Mouse (Mus musculus) intestine, postnatal 0 days (tissue): ENCODE measurements around the gene Dnttip1. TPM values are rescaled to one million over a fixed set of nuclear protein-coding genes. Genes with fewer than 3 reads are reported as not detected.
A peak's percentile ranks its signal among the peaks of the same experiment; 100 is the strongest.
"Not testable (repeated sequence)": the region's sequence is repeated elsewhere in the genome, so short reads cannot be mapped to it uniquely, and the experiment has no call there.

Experiments
- ATAC-seq: fragments of 200-750 bp; cut with Nextera tagmentation; 2 replicates; pipeline ENCODE4 v1.8.0; 2017; ENCODE audit warnings: mild to moderate bottlenecking, moderate TSS enrichment, moderate library complexity
- H3K27ac ChIP-seq: fragments of 300-500 bp; sonication (generic); 2 replicates; pipeline ENCODE4 v1.5.1; 2014; ENCODE audit warnings: mild to moderate bottlenecking, low read depth, low read length, moderate library complexity
- H3K27me3 ChIP-seq: fragments of 300-500 bp; sonication (generic); replicated peaks from 2 replicates; pipeline ENCODE4 v1.6.1; 2014; ENCODE audit warnings: low read length, mixed read lengths; ENCODE audit not compliant: control insufficient read depth, insufficient read depth
- H3K36me3 ChIP-seq: fragments of 300-500 bp; sonication (generic); 2 replicates; pipeline ENCODE4 v1.6.1; 2014; ENCODE audit warnings: mild to moderate bottlenecking, moderate library complexity; ENCODE audit not compliant: control insufficient read depth, insufficient read depth
- H3K4me1 ChIP-seq: fragments of 300-500 bp; sonication (generic); replicated peaks from 2 replicates; pipeline ENCODE4 v1.6.1; 2014; ENCODE audit warnings: antibody characterized with exemption, low read length, mixed read lengths; ENCODE audit not compliant: control insufficient read depth, insufficient read depth
- H3K4me2 ChIP-seq: fragments of 300-500 bp; sonication (generic); replicated peaks from 2 replicates; pipeline ENCODE4 v1.6.1; 2014; ENCODE audit warnings: low read depth, mild to moderate bottlenecking, moderate library complexity
- H3K4me3 ChIP-seq: fragments of 300-500 bp; sonication (generic); 2 replicates; pipeline ENCODE4 v1.5.1; 2014; ENCODE audit warnings: low read depth, low read length
- H3K9ac ChIP-seq: fragments of 300-500 bp; sonication (generic); 2 replicates; pipeline ENCODE4 v1.6.1; 2014; ENCODE audit warnings: mild to moderate bottlenecking, low read depth, low read length
- H3K9me3 ChIP-seq: fragments of 300-500 bp; sonication (generic); 2 replicates; pipeline ENCODE4 v1.6.1; 2016; ENCODE audit warnings: mixed run types; ENCODE audit not compliant: control insufficient read depth
- CTCF ChIP-seq: sonication (generic); IDR thresholded peaks from 2 replicates; pipeline ENCODE4 v1.5.1; 2016; ENCODE audit warnings: low read depth, mild to moderate bottlenecking, control low read depth, antibody characterized with exemption, moderate library complexity
- WGBS: fragments of 180-500 bp; shearing (Covaris S2); extraction: QIAGEN DNeasy Blood & Tissue Kit; methylation state at CpG from one replicate; pipeline ENCODE4 v1.1.7; 2014; 5-methylcytosine and 5-hydroxymethylcytosine counted together
- polyA plus RNA-seq: library from polyadenylated mRNA; unstranded; fragments of >200 nt; fragmentation: Nextera tagmentation; extraction: Ambion mirVana; gene quantifications from 2 replicates; pipeline ENCODE4 v1.2.1, GENCODE M21; 2015

Gene Dnttip1
- polyA plus RNA-seq, 1 experiment from 2014 or later = 43.3 TPM

DNA sequence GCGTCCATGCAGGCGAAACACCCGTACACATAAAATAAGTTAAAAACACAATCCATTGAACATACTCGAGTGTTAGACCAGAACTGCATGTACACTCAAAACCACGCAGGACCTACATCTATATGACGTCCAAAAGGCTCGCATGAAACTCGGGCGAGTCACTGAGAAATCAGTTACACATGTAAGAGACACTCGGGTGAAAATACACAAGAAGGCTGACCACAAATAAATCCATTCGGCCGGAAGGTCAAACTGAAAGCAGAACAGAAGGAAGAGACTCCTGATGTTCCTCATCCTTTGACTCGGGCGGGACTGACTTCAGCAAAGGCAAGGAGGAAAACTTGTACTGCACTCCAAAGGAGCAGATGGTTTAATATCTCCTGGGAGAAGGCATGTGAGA is 39.8 kb upstream of the Dnttip1 start:
- ATAC-seq = no peak
- no peaks in the 10 kb centered on the region for H3K4me1 ChIP-seq
- no peak overlapping the region for H3K4me3 ChIP-seq
- 80% methylated on average over 14 of the region's 14 CpGs for WGBS
- no peak overlapping the region for H3K4me2 ChIP-seq
- no peaks in the 10 kb centered on the region for H3K9me3 ChIP-seq
- H3K27me3 ChIP-seq = no peaks in the 10 kb centered on the region
- H3K27ac ChIP-seq = peak overlapping the region; percentile 63
- TF ChIP-seq CTCF = no peak
- no peak overlapping the region for H3K9ac ChIP-seq
- H3K36me3 ChIP-seq = no peaks in the 10 kb centered on the region

DNA sequence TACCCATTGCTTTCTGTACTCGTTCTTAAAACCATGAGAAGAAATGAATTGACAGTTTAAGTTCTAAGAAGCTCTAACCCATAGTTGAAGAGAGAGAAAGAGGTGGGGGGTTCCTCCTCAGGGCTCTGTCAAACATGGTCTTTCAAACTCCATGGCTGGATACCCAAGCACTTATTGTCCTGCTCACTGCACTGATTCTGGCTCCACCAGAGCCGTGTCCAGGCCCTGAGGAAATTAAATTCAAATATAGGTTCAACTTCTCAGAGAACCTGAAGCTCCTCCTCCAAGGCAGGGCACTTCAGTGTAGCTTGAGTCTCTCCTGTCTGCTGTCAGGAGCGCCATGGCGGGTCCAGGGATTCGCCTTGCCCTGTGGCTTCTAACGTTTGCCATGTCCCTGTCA is 30.8 kb upstream of the Dnttip1 start, which contains the start of gene Spint5:
Spint5 (plus strand) TSS at position 301 of the 400 bp plus-strand sequence.
- no peak for TF ChIP-seq CTCF
- 73% methylated on average over 6 of the region's 6 CpGs for whole genome bisulfite sequencing
- Histone ChIP-seq H3K27me3 (no peaks in the 10 kb centered on the region), H3K9ac (no peak within 1 kb of the TSS), H3K27ac (no peak within 1 kb of the TSS), H3K36me3 (no peaks in the 10 kb centered on the region), H3K9me3 (no peaks in the 10 kb centered on the region), H3K4me1 (no peaks in the 10 kb centered on the region), H3K4me3 (no peak within 1 kb of the TSS), H3K4me2 (no peak within 1 kb of the TSS)
- ATAC-seq = no peak

DNA sequence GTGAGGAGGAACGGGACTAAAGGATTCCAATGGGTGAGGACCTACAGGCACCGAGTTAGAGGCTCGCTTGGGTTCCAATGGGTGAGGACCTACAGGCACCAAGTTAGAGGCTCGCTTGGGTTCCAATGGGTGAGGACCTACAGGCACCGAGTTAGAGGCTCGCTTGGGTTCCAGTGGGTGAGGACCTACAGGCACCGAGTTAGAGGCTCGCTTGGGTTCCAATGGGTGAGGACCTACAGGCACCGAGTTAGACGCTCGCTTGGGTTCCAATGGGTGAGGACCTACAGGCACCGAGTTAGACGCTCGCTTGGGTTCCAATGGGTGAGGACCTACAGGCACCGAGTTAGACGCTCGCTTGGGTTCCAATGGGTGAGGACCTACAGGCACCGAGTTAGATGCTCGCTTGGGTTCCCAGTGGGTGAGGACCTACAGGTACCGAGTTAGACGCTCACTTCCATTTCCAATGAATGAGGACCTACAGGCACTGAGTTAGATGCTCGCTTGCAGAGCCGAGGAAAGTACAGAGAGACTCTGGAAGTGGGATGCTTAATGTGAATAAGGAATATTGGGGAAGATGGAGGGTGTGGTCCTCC is 29.5 kb upstream of the Dnttip1 start:
- H3K36me3 ChIP-seq, H3K9me3 ChIP-seq, ATAC-seq, H3K4me2 ChIP-seq, H3K4me1 ChIP-seq, H3K9ac ChIP-seq, H3K4me3 ChIP-seq, H3K27me3 ChIP-seq, H3K27ac ChIP-seq: not testable (repeated sequence)
- 88% methylated on average over 20 of the region's 23 CpGs for WGBS

DNA sequence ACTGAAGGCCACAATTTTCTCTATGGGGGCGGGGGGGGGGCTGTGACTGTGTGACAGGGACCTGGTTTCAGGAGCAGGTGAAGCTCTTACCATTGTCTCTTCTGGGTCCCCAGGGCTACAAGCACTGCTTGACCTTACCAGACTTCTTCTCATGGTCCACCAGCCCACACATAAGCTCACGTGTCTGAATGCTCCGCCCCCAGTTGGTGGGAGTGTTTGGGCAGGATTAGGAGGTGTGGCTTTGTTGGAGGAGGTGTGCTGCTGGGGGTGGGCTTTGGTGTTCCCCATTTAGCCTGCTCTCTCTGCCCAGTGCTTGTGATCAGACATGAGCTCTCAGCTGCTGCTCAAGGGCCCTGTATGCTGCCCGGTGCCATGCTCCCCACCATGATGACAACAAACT is 22.5 kb upstream of the Dnttip1 start:
- ATAC-seq = no peak
- H3K4me3 ChIP-seq = no peak overlapping the region
- H3K27me3 ChIP-seq = no peaks in the 10 kb centered on the region
- H3K9ac ChIP-seq = no peak overlapping the region
- no peaks in the 10 kb centered on the region; the same call in 1 of the 2 replicates for H3K4me1 ChIP-seq
- H3K4me2 ChIP-seq = no peak overlapping the region
- H3K9me3 ChIP-seq = no peaks in the 10 kb centered on the region
- no peak for TF ChIP-seq CTCF
- H3K36me3 ChIP-seq = no peaks in the 10 kb centered on the region
- WGBS = 65% methylated on average over 4 of the region's 4 CpGs
- no peak overlapping the region for H3K27ac ChIP-seq

DNA sequence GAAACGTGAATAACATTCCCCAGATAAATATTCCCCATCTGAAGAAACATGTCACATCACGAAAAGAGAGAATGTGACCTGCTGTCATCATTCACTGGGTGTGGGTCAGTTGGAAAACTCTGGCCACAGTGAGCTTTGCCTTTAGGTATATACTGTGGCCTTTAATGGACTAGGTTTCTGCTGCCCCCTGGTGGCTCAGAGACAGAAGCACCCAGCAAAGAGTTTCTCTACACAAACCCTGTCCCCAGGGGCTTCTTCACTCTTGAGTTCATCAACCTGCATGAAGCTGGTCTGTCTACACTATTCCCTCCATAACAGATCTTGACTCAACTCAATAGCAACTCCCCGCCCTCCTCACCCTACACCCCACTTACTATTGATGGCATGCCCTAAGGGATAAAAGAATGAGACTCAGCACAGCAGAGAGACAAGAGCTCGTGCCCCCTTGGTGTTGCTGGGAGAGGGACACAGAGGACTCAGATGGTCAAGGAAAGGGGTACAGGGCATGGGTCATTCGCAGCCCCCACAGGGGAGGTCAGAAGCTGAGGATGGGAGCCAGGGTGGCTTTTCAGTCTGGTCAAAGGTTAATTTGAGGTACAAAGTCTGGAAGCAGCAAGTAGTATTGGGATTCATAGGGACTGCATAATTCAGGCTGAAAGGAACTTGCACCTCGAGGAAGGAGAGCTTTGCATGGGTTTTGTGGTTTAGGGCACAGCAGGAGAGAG is 19.7 kb upstream of the Dnttip1 start:
- no peak overlapping the region for H3K9ac ChIP-seq
- peak; percentile 93 for TF ChIP-seq CTCF
- H3K36me3 ChIP-seq = no peaks in the 10 kb centered on the region
- H3K9me3 ChIP-seq = no peaks in the 10 kb centered on the region
- no peak overlapping the region for H3K4me2 ChIP-seq
- 22% methylated on average over 6 of the region's 6 CpGs for WGBS
- H3K4me1 ChIP-seq = no peaks in the 10 kb centered on the region; the same call in 1 of the 2 replicates
- no peak overlapping the region for H3K27ac ChIP-seq
- no peaks in the 10 kb centered on the region for H3K27me3 ChIP-seq
- H3K4me3 ChIP-seq = no peak overlapping the region
- ATAC-seq = peak; percentile 72

DNA sequence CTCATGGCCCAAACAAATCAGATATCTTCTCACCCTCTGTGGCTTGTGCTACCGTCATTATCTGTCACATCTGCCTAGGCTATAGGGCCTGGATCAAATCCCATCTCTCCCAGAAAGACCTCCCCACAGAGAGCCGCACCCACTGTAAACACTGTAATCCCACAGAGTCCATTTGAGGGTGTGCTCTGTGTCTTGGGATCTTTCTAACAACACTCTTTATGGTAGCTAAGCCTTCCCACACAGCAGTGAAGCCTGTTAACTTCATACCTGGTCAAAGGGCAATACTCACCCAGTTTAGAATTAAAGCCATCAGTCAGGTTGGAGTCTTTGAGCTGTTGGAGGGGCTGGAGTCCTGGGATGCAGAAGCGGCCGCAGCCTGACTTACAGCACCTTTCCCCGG is 14.1 kb upstream of the Dnttip1 start:
- 29% methylated on average over 5 of the region's 5 CpGs for WGBS
- Histone ChIP-seq H3K4me1 (peaks cover 4% of the 10 kb centered on the region), H3K27ac (no peak overlapping the region; the same call in 1 of the 2 replicates), H3K36me3 (no peaks in the 10 kb centered on the region), H3K4me2 (no peak overlapping the region), H3K27me3 (no peaks in the 10 kb centered on the region), H3K9ac (no peak overlapping the region), H3K9me3 (no peaks in the 10 kb centered on the region), H3K4me3 (no peak overlapping the region)
- TF ChIP-seq CTCF = no peak
- ATAC-seq = peak; percentile 77
